Mouse (Mus musculus) G1E (cell line): ENCODE data around the gene Acap1. TPM values are rescaled to one million over a fixed set of nuclear protein-coding genes. Genes with fewer than 3 reads are reported as not detected.

ENCODE experiments used
- ATAC-seq: 2 replicates; pipeline ENCODE4 v1.8.0; 2016; ENCODE audit warnings: mild to moderate bottlenecking; ENCODE audit not compliant: insufficient number of reproducible peaks, poor library complexity, low FRiP score, severe bottlenecking; ENCODE audit errors: extremely low read depth
- DNase-seq: peaks from one replicate; pipeline ENCODE4 v3.0.0; 2012; ENCODE audit warnings: low spot score
- H3K27me3 ChIP-seq: 2 replicates; pipeline ENCODE4 v1.6.1; 2012; ENCODE audit warnings: mild to moderate bottlenecking, low read length, inconsistent platforms; ENCODE audit not compliant: insufficient read depth
- H3K36me3 ChIP-seq: replicated peaks from 2 replicates; pipeline ENCODE3; 2012; ENCODE audit warnings: mild to moderate bottlenecking, inconsistent platforms
- H3K4me1 ChIP-seq: 2 replicates; pipeline ENCODE4 v1.6.1; 2012; ENCODE audit warnings: low read depth, low read length, inconsistent platforms, mixed read lengths; ENCODE audit not compliant: insufficient read depth
- H3K4me3 ChIP-seq: 2 replicates; pipeline ENCODE4 v1.5.1; 2012; ENCODE audit warnings: low read depth, mild to moderate bottlenecking, inconsistent platforms, low read length, moderate library complexity, mixed read lengths
- H3K9me3 ChIP-seq: replicated peaks from 2 replicates; pipeline ENCODE4 v1.6.1; 2012; ENCODE audit warnings: inconsistent platforms
- CTCF ChIP-seq: IDR thresholded peaks from 2 replicates; pipeline ENCODE4 v1.5.1; 2012; ENCODE audit warnings: low read depth, low read length, inconsistent platforms, mixed read lengths
- GATA1 ChIP-seq: IDR thresholded peaks from 2 replicates; pipeline ENCODE4 v1.6.1; 2012; ENCODE audit warnings: borderline replicate concordance, low read length, inconsistent platforms, mixed read lengths
- GATA2 ChIP-seq: IDR thresholded peaks from 2 replicates; pipeline ENCODE4 v1.6.1; 2012; ENCODE audit warnings: low read depth, low read length, inconsistent platforms, borderline replicate concordance
- POLR2AphosphoS5 ChIP-seq: IDR thresholded peaks from 2 replicates; pipeline ENCODE4 v1.6.1; 2012; ENCODE audit warnings: low read depth, low read length, inconsistent platforms; ENCODE audit not compliant: insufficient replicate concordance
- TAL1 ChIP-seq: conservative IDR thresholded peaks from 2 replicates; pipeline ENCODE4 v1.6.1; 2012; ENCODE audit warnings: low read depth, low read length, inconsistent platforms, mixed read lengths
- polyA plus RNA-seq: library from polyadenylated mRNA; stranded (reverse); fragments of >175 nt; gene quantifications from 2 replicates; pipeline ENCODE4 v1.2.3, GENCODE M21; 2012
- total RNA-seq, 2 experiments: library from RNA; stranded (forward) in 1 of 2; stranded (reverse) in 1 of 2; fragments of 200-1000 nt in 1 of 2; fragments of >200 nt in 1 of 2; fragmentation: Nextera tagmentation in 1 of 2; gene quantifications; 2 replicates each; pipeline ENCODE4 v1.2.3; 2014 to 2017

The Acap1 gene
- total and polyA plus RNA-seq, 3 experiments, result 98.7 to 216 (median 103) TPM

DNA sequence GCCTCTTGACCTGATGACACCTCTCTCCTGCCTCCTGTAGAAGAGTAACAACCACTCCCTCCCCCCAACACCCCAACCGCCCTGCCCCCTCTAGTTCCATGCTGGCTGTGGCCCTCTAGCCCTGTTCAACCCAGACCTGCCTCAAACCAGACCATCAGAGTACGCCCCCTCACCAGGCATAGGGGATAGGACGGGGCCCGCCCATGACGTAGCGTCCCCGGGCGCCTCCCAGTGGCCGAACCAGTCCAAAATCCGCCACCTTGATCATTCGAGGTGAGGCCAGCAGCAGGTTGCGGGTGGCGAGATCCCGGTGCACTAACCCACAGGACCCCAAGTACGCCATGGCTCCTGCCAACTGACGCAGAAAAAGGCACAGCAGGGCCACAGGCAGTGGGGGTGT, 40.0 kb downstream of the Acap1 start:
- peaks cover 29% of the 10 kb centered on the region for H3K36me3 ChIP-seq
- H3K9me3 ChIP-seq, result no peaks in the 10 kb centered on the region
- no peak for ATAC-seq
- peaks cover 65% of the 10 kb centered on the region for H3K4me1 ChIP-seq
- peaks cover 26% of the 10 kb centered on the region for H3K27me3 ChIP-seq
- TF ChIP-seq GATA2, result no peak
- TF ChIP-seq CTCF, result peak; percentile 21; the same call in 1 of the 2 replicates
- no peak for TF ChIP-seq TAL1
- no peak for TF ChIP-seq GATA1
- H3K4me3 ChIP-seq, result peak overlapping the region; percentile 59; the same call in 1 of the 2 replicates
- DNase-seq, result peak; percentile 72

DNA sequence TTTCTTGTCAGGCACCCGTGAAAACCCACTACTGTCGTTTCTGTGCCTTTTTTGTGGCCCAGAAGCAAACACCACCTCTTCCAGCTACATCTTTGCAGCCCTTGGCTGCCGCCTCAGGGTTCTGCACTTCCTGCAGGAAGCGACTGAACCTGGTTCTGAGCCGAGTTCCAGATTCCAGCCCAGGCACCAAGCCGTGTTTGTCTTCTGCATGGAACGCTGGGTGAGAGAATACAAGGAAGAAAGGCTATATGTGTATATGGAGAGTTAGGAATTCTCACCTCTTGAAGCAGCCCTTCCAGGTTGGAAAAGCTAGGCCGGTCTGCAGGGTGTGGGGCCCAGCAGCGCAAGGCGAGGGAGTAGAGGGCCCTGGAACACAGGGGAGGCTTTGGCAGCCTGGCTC, 40.7 kb downstream of the Acap1 start:
- DNase-seq (no peak), ATAC-seq (no peak)
- H3K4me3 ChIP-seq, result peak overlapping the region; percentile 59; the same call in 1 of the 2 replicates
- peaks cover 21% of the 10 kb centered on the region for H3K27me3 ChIP-seq
- no peak for TF ChIP-seq GATA1
- no peak for TF ChIP-seq GATA2
- no peak for TF ChIP-seq POLR2AphosphoS5
- TF ChIP-seq CTCF, result no peak
- no peak for TF ChIP-seq TAL1
- H3K36me3 ChIP-seq, result peaks cover 36% of the 10 kb centered on the region
- H3K9me3 ChIP-seq, result no peaks in the 10 kb centered on the region
- peaks cover 71% of the 10 kb centered on the region for H3K4me1 ChIP-seq

DNA sequence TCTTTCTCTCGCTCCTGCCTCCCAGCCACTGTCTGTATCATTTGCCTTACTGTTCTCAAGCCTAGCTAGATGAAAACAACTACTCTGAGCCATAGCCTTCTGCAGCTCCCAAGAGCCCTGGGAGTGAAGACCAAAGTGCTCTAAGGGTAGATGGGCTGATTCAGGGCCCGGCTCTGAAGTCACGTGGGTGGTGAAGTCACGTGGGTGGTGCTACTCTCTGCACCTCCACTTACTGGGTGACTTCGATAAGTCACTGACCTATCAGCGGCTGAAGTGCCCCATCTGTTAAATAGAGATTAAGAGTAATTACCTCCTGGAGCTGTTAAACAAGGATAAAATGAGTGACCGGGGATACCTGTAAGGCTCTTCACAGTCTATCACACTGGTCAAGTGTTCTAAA, 41.3 kb downstream of the Acap1 start:
- ATAC-seq (peak; percentile 89), DNase-seq (peak; percentile 95)

DNA sequence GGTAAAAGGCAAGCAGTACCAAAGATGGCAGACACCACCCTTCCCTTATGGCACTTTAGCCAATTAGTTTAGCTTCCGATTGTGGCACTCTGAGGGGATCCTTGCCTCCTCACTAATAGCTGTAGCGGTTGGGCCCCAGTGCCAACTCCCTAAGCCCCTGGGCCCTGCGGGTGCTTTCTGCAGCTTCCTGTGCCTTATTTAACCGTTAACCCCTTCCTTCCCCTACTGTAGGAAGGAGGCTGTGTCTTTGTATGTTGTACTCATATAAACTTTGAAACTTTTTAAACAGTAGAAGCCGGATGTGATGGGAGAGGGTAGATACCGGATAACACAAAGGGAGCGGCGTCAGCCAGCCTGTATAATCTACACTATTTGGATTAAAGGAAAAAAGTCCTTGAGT, 44.6 kb downstream of the Acap1 start:
- Histone ChIP-seq H3K9me3 (no peaks in the 10 kb centered on the region), H3K4me3 (no peak overlapping the region), H3K4me1 (peaks cover 89% of the 10 kb centered on the region), H3K27me3 (no peaks in the 10 kb centered on the region), H3K36me3 (peaks cover 61% of the 10 kb centered on the region)
- DNase-seq (no peak), ATAC-seq (no peak)
- no peak for TF ChIP-seq GATA2
- TF ChIP-seq POLR2AphosphoS5, result no peak
- no peak for TF ChIP-seq GATA1
- no peak for TF ChIP-seq CTCF
- TF ChIP-seq TAL1, result no peak

More for the DNA sequence above, 41.3 kb downstream of the Acap1 start:
- TF ChIP-seq TAL1 (peak; percentile 96), GATA2 (no peak)
- H3K27me3 ChIP-seq, result peaks cover 18% of the 10 kb centered on the region
- peaks cover 43% of the 10 kb centered on the region for H3K36me3 ChIP-seq
- no peaks in the 10 kb centered on the region for H3K9me3 ChIP-seq
- H3K4me3 ChIP-seq, result peak overlapping the region; percentile 67; the same call in 1 of the 2 replicates
- peaks cover 73% of the 10 kb centered on the region for H3K4me1 ChIP-seq

DNA sequence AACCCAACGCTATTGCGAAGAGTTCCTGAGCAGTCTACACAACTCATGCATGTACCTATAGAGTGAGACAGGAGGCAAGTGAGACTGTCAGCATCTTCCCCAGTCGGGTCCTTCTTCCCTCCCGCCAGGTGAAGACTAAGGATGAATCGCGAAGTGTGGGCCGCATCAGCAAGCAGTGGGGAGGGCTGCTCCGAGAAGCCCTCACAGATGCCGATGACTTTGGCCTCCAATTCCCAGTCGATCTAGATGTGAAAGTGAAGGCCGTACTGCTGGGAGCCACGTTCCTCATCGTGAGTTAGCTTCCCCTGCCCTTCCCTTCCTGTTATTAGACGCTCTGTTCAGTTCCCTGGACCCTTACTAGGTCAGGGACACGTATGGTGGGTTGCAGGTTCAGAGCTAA, 45.5 kb downstream of the Acap1 start:
- no peak for TF ChIP-seq GATA2
- TF ChIP-seq POLR2AphosphoS5, result no peak
- TF ChIP-seq CTCF, result no peak
- TF ChIP-seq TAL1, result no peak
- H3K27me3 ChIP-seq, result no peaks in the 10 kb centered on the region
- peaks cover 61% of the 10 kb centered on the region for H3K36me3 ChIP-seq
- H3K4me1 ChIP-seq, result peaks cover 88% of the 10 kb centered on the region
- ATAC-seq, result no peak
- DNase-seq, result no peak
- no peaks in the 10 kb centered on the region for H3K9me3 ChIP-seq
- no peak overlapping the region for H3K4me3 ChIP-seq

DNA sequence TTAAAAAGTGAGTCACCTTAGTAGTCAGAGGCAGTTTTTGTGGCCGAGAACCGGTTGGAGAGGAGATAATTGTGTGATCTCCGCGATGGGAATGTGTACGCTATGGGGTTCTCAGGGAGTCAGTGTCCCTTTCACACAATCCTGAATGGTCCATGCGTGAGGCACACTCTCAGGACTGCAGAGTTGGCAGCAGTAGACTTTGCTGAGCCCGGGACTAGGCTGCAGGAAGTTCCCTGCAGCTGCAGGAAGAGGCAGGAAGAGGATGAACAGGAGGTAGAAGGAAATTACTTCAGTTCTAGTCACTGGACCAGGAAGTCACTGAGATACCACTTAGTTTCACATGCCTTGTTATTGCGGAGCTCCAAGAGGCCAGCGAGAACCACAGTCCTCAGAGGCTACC, 46.2 kb downstream of the Acap1 start:
- ATAC-seq, result no peak
- no peak overlapping the region for H3K4me3 ChIP-seq
- H3K36me3 ChIP-seq, result peaks cover 61% of the 10 kb centered on the region
- no peaks in the 10 kb centered on the region for H3K9me3 ChIP-seq
- TF ChIP-seq GATA1 (no peak), POLR2AphosphoS5 (no peak), GATA2 (no peak), CTCF (no peak), TAL1 (no peak)
- no peak for DNase-seq
- H3K4me1 ChIP-seq, result peaks cover 80% of the 10 kb centered on the region
- H3K27me3 ChIP-seq, result no peaks in the 10 kb centered on the region

DNA sequence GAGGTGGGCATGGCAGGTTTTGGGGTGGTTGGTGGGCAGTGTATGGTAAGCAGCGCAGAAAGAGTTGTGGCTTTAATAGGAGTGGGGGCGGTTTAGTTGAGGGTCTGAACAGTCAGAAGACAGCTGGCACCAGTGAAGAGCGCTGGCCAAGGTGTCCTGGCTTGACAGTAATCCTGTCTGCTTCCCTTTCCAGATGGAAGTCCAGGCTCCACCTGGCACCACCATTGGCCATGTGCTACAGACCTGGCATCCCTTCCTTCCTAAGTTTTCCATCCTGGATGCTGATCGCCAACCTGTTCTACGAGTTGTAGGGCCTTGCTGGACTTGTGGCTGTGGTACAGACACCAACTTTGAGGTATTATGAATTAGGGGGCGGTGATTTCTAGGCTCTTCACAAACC, 47.3 kb downstream of the Acap1 start:
- DNase-seq (no peak), ATAC-seq (no peak)
- Histone ChIP-seq H3K4me1 (peaks cover 72% of the 10 kb centered on the region), H3K4me3 (peak overlapping the region; percentile 78; the same call in 1 of the 2 replicates), H3K9me3 (no peaks in the 10 kb centered on the region), H3K27me3 (no peaks in the 10 kb centered on the region), H3K36me3 (peaks cover 58% of the 10 kb centered on the region)
- no peak for TF ChIP-seq GATA2
- no peak for TF ChIP-seq GATA1
- TF ChIP-seq POLR2AphosphoS5, result no peak
- no peak for TF ChIP-seq CTCF
- TF ChIP-seq TAL1, result no peak
